Mouse (Mus musculus) kidney, adult 2 months (tissue): ENCODE results near the gene Slc6a21.

Experiments
- CTCF ChIP-seq: fragments of 200-500 bp; conservative IDR thresholded peaks from 2 replicates; pipeline ENCODE4 v1.5.1; 2011; ENCODE audit warnings: low read depth, mild to moderate bottlenecking, control low read depth, low read length, moderate library complexity, mixed read lengths; ENCODE audit not compliant: insufficient read depth, insufficient read length
- POLR2A ChIP-seq: fragments of 200-500 bp; IDR thresholded peaks from one replicate; pipeline ENCODE4 v1.6.1; 2011; ENCODE audit warnings: low read depth, low read length, control low read depth

- TF ChIP-seq CTCF = no peak
- TF ChIP-seq POLR2A = no peak
Measured at GRCm38 (mm10) chr7:45234333-45234841, 42.9 kb upstream of the Slc6a21 start.
